Mouse (Mus musculus): ENCODE results near the gene Mospd1.

Gene Mospd1

DNA sequence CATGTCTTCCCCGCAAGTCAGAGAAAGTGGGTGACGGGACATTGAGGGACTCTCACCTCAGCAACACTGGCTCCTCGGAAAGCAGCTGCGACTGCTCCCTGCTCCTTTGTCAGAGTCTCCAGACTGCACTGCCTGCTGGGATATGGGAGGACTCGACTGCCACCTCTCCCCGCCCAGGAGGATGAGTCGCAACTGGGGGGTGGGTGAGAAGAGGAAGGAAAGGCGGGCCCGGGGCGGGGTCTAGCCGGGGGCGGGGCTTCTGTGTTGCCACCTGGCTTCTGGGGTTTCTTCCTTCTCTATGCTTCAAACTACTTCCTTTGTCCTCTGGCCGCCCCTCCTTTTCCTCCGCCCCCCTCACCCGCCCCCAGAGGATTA lies at the start of gene Mospd1:
Gene Mospd1, minus strand, starts transcription at position 137 of the 375 bp plus-strand sequence.
- peak; percentile 93 to 96 for DNase-seq

DNA sequence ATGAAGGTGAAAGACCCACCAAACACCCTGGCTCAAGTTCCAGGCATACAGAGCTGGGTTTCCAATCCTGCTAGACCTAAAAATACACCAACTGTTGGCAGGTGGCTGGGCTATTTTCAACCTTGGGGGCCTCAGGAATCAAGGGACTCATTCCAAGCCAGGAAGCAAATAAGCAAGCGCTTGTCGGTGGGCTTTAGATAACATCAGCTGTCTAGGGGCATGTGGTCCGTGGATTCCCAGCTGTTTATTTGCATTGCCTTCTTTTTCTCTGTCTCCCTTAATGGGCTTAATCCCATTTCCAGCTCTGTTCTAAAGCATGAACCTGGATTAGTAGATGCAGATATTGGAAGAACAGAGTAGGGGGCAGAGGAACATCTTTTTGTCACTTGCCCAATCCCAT lies 16.1 kb upstream of the Mospd1 start:
- no peak for DNase-seq

DNA sequence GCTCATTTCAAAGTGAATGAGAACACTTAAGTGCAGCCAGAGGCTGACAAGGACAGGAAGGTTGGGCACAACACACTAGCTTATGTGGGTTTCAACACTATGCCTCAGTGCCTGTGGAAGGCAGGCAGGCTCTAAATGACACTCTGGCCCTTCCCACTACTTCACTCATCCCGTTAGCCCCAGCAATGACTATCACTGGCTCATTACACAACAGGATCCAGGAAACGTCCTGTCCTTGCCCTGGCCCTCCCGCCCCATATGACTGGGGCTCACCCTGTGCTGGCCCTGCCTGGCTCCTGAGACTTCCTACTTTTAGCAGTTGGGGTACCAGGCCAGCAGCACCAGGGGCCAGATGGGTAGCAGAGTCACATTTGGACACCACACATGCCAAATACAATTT lies 12.8 kb upstream of the Mospd1 start:
- DNase-seq = no peak

DNA sequence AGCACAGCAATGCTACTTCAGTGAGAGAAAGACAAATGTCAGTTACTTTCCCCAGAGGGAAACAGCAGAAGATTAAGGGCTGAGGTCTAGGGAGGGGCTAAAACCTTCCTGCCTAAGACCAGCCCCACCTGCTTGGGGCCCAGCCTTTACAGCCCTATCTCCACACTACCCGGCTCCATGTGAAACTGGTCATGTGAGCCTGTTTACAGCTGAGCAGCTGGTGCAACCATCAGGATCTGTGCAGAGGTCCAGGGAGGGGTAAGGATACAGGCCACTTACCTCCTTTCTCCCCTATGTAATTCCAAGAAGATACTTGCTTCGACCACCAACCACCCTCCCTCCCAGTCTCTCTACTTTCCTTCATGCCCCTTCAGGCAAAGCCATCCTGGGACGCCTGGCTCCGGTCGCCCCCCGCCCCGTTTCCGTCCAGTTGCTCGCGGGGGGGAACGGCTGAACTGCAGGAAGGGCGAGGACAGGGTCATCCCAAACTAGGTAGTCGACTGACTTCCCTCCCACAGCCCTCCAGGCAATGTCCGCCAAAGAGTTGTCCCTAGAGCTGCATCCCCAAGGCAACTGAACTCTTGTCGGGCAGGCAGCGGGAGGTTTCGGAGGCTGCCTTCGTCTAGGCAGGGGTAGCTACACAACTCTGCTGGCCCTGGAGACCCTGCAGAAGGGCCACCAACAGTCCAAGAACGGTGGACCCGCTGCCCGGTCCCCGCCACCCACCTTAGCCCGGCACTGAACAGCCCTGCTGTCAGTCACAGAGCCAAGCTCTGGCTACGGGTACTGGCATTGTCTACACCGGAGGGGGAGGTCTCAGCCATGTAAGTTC lies 552 bp downstream of the Mospd1 start:
- peak; percentile 25 to 41 for DNase-seq

DNA sequence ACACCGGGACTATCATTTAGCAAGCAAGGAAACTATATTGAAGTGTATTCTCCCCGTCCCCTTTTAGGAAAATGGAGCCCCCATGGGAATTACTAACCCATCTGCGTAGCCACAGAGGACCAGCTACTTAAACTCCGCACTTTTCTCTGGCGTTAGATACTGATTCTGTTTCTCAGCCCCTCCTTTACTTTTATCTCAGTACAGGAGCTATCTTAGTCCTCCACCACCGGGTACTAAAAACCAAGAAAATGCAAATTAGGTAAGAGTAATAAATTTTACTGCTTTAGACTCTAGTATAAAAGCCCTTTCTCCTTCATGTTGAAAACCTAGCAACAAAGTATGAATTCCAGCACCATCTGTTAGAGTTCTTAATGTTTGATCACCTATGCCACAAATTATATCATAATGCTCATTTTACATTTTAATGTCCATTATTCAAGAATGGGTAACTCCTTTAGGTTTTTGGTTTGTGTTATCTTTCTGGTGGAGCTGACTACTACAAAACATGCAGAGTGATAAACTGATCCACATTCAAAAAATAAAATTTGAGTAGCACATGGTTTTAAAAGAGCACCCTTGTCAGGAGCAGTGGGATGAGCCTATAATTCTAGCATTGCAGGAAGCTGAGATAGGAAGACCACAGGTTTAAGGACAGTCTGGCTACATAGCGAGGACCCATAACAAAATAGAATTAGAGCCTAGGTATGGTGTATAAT lies 5.5 kb downstream of the Mospd1 start:
- no peak for DNase-seq

DNA sequence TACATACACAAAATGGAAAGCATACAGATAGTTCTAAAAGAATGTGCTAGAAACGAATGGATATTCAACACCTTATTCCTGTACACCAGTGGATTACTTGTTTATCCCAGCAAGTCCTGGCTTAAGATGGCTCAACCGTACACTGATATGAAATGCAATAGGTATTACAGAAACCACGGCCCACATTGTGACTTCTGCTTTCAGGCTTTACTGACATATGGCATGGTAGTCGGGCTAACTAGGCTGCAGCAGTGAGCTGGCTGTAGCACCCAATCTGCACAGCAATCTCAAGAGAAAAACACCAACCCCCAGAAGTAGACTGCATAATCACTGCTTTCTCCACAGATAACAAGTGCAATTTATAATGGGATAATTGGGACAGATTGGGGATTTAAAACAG lies 21.9 kb downstream of the Mospd1 start:
- DNase-seq = no peak

DNA sequence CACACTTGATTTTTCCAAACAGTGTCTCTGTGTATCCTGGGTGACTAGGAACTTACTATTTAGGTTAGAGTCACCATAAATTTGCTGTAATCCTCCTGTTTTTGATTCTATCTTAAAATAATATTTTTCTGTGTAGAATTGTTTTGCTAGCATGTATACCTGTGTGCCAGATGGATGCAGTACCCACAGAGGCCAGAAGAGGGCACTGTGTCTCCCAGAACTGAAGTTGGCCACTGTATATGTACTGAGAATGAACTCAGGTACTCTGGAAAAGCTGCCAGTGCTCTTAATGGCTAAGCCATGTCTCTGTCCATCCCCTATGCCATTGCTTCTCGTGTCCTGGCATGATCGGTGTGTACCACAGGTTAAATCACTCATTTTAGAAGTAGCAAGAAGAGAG lies 28.8 kb downstream of the Mospd1 start:
- peak; percentile 35 to 79 for DNase-seq

DNA sequence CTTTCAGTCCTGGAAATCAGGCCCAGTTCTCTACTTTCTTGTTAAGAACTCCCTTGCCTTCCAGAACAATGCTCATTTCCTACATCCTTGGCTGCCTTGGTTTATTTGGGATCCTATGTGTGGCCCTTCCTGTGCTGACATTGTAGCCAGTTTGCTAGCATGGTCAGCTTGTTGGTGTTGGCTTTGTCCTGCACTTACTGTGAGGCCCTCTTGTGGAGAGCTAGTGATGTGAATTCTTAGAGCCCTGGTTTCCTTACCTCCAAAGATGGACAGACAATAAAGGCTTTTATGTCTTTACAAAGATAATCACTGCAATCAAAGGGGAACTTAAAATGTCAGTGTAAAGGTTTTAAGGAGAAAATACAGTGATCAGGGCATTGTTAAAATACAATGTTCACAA lies 32.9 kb downstream of the Mospd1 start:
- DNase-seq = no peak

DNA sequence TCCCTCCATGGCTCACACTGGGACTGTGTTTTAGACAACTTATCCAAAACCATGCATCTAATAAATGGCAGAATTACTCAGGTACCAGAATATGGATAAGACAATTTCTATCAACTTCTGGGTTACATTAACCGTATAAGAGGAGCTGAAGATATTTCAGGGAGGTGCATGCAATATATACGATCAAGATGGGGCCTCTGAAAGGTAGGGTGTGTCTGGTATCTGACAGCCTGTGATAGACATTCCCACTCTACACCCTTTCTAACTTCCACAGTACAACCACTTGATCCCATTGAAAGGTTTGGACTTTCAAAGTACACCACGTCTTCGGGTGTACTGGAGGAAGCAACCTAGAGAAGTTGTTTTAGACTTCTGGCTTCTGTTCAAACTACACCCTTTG lies 39.9 kb downstream of the Mospd1 start:
- no peak for DNase-seq

DNA sequence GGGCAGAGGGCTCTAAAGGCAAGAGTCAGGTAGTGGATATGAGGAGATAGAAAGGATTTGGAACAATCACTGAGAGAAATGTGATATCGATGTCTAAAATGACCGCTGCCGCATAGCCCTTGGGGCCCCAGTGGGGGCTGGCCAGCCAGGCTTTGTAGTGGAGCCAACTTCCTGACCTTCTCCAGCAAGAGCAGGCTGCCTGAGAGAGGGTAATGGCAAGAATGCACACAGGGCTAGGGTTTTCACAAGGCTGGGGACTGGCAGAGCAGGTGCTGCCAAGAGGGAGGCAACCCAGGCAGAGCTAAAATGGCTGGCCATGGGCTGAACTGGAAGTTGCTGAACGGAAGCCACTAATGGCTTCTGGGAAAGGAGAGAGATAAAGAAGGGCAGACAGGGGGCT lies 49.2 kb downstream of the Mospd1 start:
- DNase-seq = no peak

DNA sequence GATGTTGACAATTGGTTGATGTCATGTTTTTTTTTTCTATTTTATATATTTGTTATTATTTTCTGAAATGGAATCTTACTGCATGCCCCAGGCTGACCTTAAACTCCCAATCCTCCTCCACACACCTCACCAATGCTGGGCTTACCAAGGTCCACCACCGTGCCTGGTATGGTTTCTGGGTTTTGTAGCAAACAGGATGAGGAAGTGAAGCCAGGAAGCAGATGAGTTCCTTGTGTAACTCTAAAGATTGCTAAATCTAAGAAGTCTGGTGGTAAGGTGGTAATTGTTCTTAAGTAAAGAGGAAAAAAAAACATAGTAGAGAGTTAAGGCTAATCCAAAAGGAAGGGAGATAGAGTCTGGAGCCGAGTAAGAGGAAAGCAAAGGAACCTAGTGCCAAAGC lies 49.7 kb downstream of the Mospd1 start:
- no peak for DNase-seq

Data from kidney, postnatal 36 days (tissue).